Mouse (Mus musculus) embryonic stem cell, embryonic (primary cell): ENCODE data around the gene Serhl.

Experiments
- CTCF ChIA-PET, 4 experiments: fragments of 300-600 bp in 2 of 4; fragments of 350-600 bp in 2 of 4; sonication (Branson Sonifier 250); formaldehyde crosslinking; loops; one replicate each; lab custom pipeline; 2022; ENCODE audit warnings: inconsistent platforms in 2 of 4; lab: Charles Lee
- POLR2A ChIA-PET, 4 experiments: fragments of 300-600 bp in 2 of 4; fragments of 350-600 bp in 2 of 4; sonication (Branson Sonifier 250); formaldehyde crosslinking; loops; one replicate each; lab custom pipeline; 2022; ENCODE audit warnings: antibody characterized with exemption in 4 of 4, inconsistent platforms in 1 of 4; lab: Charles Lee

Serhl gene

GRCm38 (mm10) chr15:83065543-83065942 is 23.8 kb upstream of the Serhl start:
- POLR2A ChIA-PET = interaction anchor here in 2 of 4 experiments (0.6 to 2.9 kb wide), 2 partner anchors 20 to 23 kb away, joined by 4 to 8 read pairs; no protein-coding TSS in a partner anchor
- CTCF ChIA-PET = interaction anchor here in 1 of 4 experiments (1.0 kb wide), 1 partner anchor 20 kb away, joined by 7 read pairs; no protein-coding TSS in a partner anchor

GRCm38 (mm10) chr15:83068270-83068669 is 21.0 kb upstream of the Serhl start:
- ChIA-PET POLR2A (interaction anchor here in 2 of 4 experiments (0.9 to 2.9 kb wide), 3 partner anchors 18 to 81 kb away, joined by 3 to 8 read pairs (median 3); partner anchors contain the start of gene Poldip3 (in 1 of the 2)), CTCF (interaction anchor here in 1 of 4 experiments (0.8 kb wide), 1 partner anchor 18 kb away, joined by 3 read pairs; no protein-coding TSS in a partner anchor)

- POLR2A ChIA-PET = interaction anchor here in 2 of 4 experiments (0.9 to 1.6 kb wide), 7 partner anchors 10 to 79 kb away, joined by 3 to 7 read pairs (median 4); partner anchors contain the start of gene Poldip3 (in 2 of the 2)
- CTCF ChIA-PET = interaction anchor here (0.5 to 2.6 kb wide), 16 partner anchors 9 to 804 kb away, joined by 3 to 48 read pairs (median 5); partner anchors contain the start of gene Cyb5r3 (in 1 of the 4)
Observed at GRCm38 (mm10) chr15:83070942-83071341, 18.4 kb upstream of the Serhl start.

GRCm38 (mm10) chr15:83071752-83072151 is 17.6 kb upstream of the Serhl start:
- CTCF ChIA-PET = interaction anchor here (0.5 to 2.6 kb wide), 38 partner anchors 9 to 864 kb away, joined by 3 to 48 read pairs (median 4); partner anchors contain the start of gene Cyb5r3 (in 1 of the 4)

GRCm38 (mm10) chr15:83074179-83074578 is 15.1 kb upstream of the Serhl start:
- POLR2A ChIA-PET = no interaction called here
- CTCF ChIA-PET = no interaction called here

More at GRCm38 (mm10) chr15:83071752-83072151, 17.6 kb upstream of the Serhl start:
- POLR2A ChIA-PET = interaction anchor here in 2 of 4 experiments (0.6 to 1.6 kb wide), 14 partner anchors 10 to 210 kb away, joined by 3 to 7 read pairs (median 4); partner anchors contain the start of gene Poldip3 (in 2 of the 2)

GRCm38 (mm10) chr15:83075607-83076525 is 13.4 kb upstream of the Serhl start:
- ChIA-PET CTCF (interaction anchor here in 3 of 4 experiments (0.6 to 2.6 kb wide), 4 partner anchors 10 to 271 kb away, joined by 3 to 12 read pairs (median 4); no protein-coding TSS in a partner anchor), POLR2A (interaction anchor here in 3 of 4 experiments (0.5 to 1.3 kb wide), 5 partner anchors 46 to 963 kb away, joined by 3 to 4 read pairs (median 3); partner anchors contain the start of gene Poldip3 (in 1 of the 3))

- POLR2A ChIA-PET = interaction anchor here in 3 of 4 experiments (0.5 to 6.0 kb wide), 7 partner anchors 12 to 887 kb away, joined by 3 to 36 read pairs (median 3); partner anchors contain the start of gene Poldip3 (in 3 of the 3)
- CTCF ChIA-PET = interaction anchor here in 3 of 4 experiments (0.6 to 6.6 kb wide), 6 partner anchors 12 to 400 kb away, joined by 3 to 48 read pairs (median 4); no protein-coding TSS in a partner anchor
Observed at GRCm38 (mm10) chr15:83083530-83083929, 5.8 kb upstream of the Serhl start.

- ChIA-PET CTCF (interaction anchor here (0.6 to 6.6 kb wide), 10 partner anchors 12 to 279 kb away, joined by 3 to 48 read pairs (median 4); no protein-coding TSS in a partner anchor), POLR2A (interaction anchor here in 3 of 4 experiments (0.5 to 7.2 kb wide), 11 partner anchors 13 to 887 kb away, joined by 3 to 50 read pairs (median 4); partner anchors contain the start of genes Poldip3 (in 3 of the 3), Naga (in 1 of the 3), Pheta2 (in 1 of the 3) and Smdt1 (in 1 of the 3))
Observed at GRCm38 (mm10) chr15:83084022-83084640, 5.2 kb upstream of the Serhl start.

GRCm38 (mm10) chr15:83085901-83086300 is 3.4 kb upstream of the Serhl start:
- ChIA-PET CTCF (interaction anchor here (0.5 to 6.6 kb wide), 92 partner anchors 10 to 834 kb away, joined by 3 to 48 read pairs (median 4); partner anchors contain the start of genes Cyb5r3 (in 1 of the 4), Poldip3 (in 1 of the 4) and Wbp2nl (in 1 of the 4)), POLR2A (interaction anchor here (0.6 to 7.2 kb wide), 22 partner anchors 10 to 798 kb away, joined by 3 to 50 read pairs (median 5); partner anchors contain the start of genes Poldip3 (in 4 of the 4), Naga (in 1 of the 4), Pheta2 (in 1 of the 4) and Smdt1 (in 1 of the 4))

GRCm38 (mm10) chr15:83086636-83087328 is 2.5 kb upstream of the Serhl start:
- ChIA-PET POLR2A (interaction anchor here (0.6 to 7.2 kb wide), 18 partner anchors 10 to 748 kb away, joined by 3 to 50 read pairs (median 5); partner anchors contain the start of genes Poldip3 (in 3 of the 4), Naga (in 1 of the 4), Pheta2 (in 1 of the 4) and Smdt1 (in 1 of the 4)), CTCF (interaction anchor here (0.5 to 6.6 kb wide), 51 partner anchors 10 to 831 kb away, joined by 3 to 48 read pairs (median 5); partner anchors contain the start of genes Cyb5r3 (in 1 of the 4) and Wbp2nl (in 1 of the 4))

- CTCF ChIA-PET = interaction anchor here in 1 of 4 experiments (0.7 to 1.7 kb wide), 2 partner anchors 8 to 144 kb away, joined by 3 to 4 read pairs; no protein-coding TSS in a partner anchor
- POLR2A ChIA-PET = interaction anchor here (0.6 to 7.2 kb wide), 14 partner anchors 8 to 327 kb away, joined by 3 to 50 read pairs (median 12); partner anchors contain the start of gene Poldip3 (in 3 of the 4)
Observed at GRCm38 (mm10) chr15:83088495-83089428, 544 bp upstream of the Serhl start.

- POLR2A ChIA-PET = interaction anchor here (0.6 to 7.2 kb wide), 13 partner anchors 8 to 830 kb away, joined by 3 to 50 read pairs (median 5); partner anchors contain the start of gene Poldip3 (in 3 of the 4)
Observed at GRCm38 (mm10) chr15:83090874-83091273, 1.6 kb downstream of the Serhl start.

GRCm38 (mm10) chr15:83093687-83094086 is 4.4 kb downstream of the Serhl start:
- CTCF ChIA-PET = no interaction called here

More at GRCm38 (mm10) chr15:83090874-83091273, 1.6 kb downstream of the Serhl start:
- CTCF ChIA-PET = interaction anchor here in 2 of 4 experiments (0.6 to 1.0 kb wide), 7 partner anchors 9 to 384 kb away, joined by 3 to 4 read pairs (median 3); partner anchors contain the start of gene Tcf20 (in 1 of the 2)

GRCm38 (mm10) chr15:83095950-83096349 is 6.6 kb downstream of the Serhl start:
- CTCF ChIA-PET = interaction anchor here (0.6 to 3.2 kb wide), 19 partner anchors 10 to 797 kb away, joined by 3 to 22 read pairs (median 4); partner anchors contain the start of gene Wbp2nl (in 1 of the 4)
- POLR2A ChIA-PET = interaction anchor here (0.6 to 6.9 kb wide), 10 partner anchors 10 to 54 kb away, joined by 3 to 99 read pairs (median 3); partner anchors contain the start of gene Poldip3 (in 3 of the 4)

More at GRCm38 (mm10) chr15:83093687-83094086, 4.4 kb downstream of the Serhl start:
- POLR2A ChIA-PET = interaction anchor here in 1 of 4 experiments (1.2 to 1.3 kb wide), 2 partner anchors 13 to 56 kb away, joined by 4 to 9 read pairs; partner anchors contain the start of gene Poldip3
